Mouse (Mus musculus) neural tube, embryonic 13.5 days (tissue): ENCODE measurements around the gene Mfsd6. TPM values are rescaled to one million over a fixed set of nuclear protein-coding genes. Genes with fewer than 3 reads are reported as not detected.
"Not testable (repeated sequence)": the region's sequence is repeated elsewhere in the genome, so short reads cannot be mapped to it uniquely, and the experiment has no call there.

Experiments used
- ATAC-seq: fragments of 200-750 bp; cut with Nextera tagmentation; 2 replicates; pipeline ENCODE4 v1.8.0; 2017; ENCODE audit warnings: low read depth, mild to moderate bottlenecking, moderate TSS enrichment, moderate library complexity
- H3K27ac ChIP-seq: fragments of 300-500 bp; sonication (generic); replicated peaks from 2 replicates; pipeline ENCODE4 v1.5.1; 2015; ENCODE audit warnings: moderate library complexity, mild to moderate bottlenecking, inconsistent platforms
- H3K27me3 ChIP-seq: fragments of 300-500 bp; sonication (generic); 2 replicates; pipeline ENCODE4 v1.6.1; 2015; ENCODE audit warnings: mild to moderate bottlenecking, inconsistent platforms
- H3K36me3 ChIP-seq: fragments of 300-500 bp; sonication (generic); 2 replicates; pipeline ENCODE4 v1.6.1; 2015; ENCODE audit warnings: mild to moderate bottlenecking, inconsistent platforms
- H3K4me1 ChIP-seq: fragments of 300-500 bp; sonication (generic); replicated peaks from 2 replicates; pipeline ENCODE4 v1.6.1; 2015; ENCODE audit warnings: inconsistent platforms
- H3K4me2 ChIP-seq: fragments of 300-500 bp; sonication (generic); 2 replicates; pipeline ENCODE4 v1.6.1; 2015; ENCODE audit warnings: inconsistent platforms, mild to moderate bottlenecking, moderate library complexity
- H3K4me3 ChIP-seq: fragments of 300-500 bp; sonication (generic); 2 replicates; pipeline ENCODE4 v1.5.1; 2015; ENCODE audit warnings: mild to moderate bottlenecking, inconsistent platforms
- H3K9ac ChIP-seq: fragments of 300-500 bp; sonication (generic); 2 replicates; pipeline ENCODE4 v1.6.1; 2015; ENCODE audit warnings: moderate library complexity, mild to moderate bottlenecking, inconsistent platforms
- H3K9me3 ChIP-seq: fragments of 300-500 bp; sonication (generic); 2 replicates; pipeline ENCODE4 v1.6.1; 2016; ENCODE audit warnings: inconsistent platforms
- WGBS: fragments of 180-500 bp; shearing (Covaris S2); methylation state at CpG from one replicate; pipeline ENCODE4 v1.1.7; 2015; 5-methylcytosine and 5-hydroxymethylcytosine counted together
- polyA plus RNA-seq: library from polyadenylated mRNA; unstranded; fragments of >200 nt; fragmentation: Nextera tagmentation; extraction: Ambion mirVana; gene quantifications from 2 replicates; pipeline ENCODE4 v1.2.1, GENCODE M21; 2015

Mfsd6 gene
- polyA plus RNA-seq, 1 experiment from 2014 or later = 9.1 TPM

DNA sequence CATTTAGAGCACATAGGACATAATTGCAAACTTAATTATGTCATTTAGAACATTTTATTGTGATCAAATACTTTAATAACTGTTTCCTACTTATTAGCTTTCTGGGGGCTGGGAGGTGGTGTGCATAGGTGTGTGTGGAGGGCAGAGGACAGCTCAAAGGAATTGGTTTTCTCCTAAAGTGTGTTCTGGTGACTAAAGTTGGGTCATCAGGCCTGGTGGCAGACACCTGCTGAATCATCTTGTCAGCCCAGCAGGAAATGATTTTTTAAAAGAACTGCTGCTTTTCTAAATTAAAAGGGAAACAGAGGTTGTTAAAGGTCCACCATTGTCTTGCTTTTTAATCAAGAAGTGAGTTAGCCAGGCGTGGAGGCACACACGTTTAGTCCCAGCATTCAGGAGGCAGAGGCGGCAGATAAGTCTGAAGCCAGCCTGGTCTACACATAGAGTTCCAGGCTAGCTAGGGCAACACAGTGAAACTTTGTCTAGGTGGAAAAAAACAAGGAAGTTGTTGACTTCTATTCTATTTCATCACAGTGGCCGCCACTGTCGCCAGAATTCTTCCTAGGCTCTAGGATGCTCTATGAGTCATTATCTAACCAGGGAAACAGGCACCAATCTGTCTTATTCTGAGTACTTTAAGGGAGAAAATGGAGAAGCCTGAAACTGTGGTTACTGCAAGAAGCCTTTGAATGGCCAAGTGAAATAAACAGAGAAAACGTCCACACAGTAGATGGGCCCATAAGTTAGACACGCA lies 24.3 kb downstream of the Mfsd6 start:
- Histone ChIP-seq H3K4me2 (no peak overlapping the region), H3K36me3 (peaks cover 2% of the 10 kb centered on the region), H3K9me3 (no peaks in the 10 kb centered on the region), H3K27ac (no peak overlapping the region), H3K27me3 (no peaks in the 10 kb centered on the region), H3K9ac (no peak overlapping the region), H3K4me1 (no peaks in the 10 kb centered on the region; the same call in 1 of the 2 replicates), H3K4me3 (no peak overlapping the region)
- no peak for ATAC-seq
- 84% methylated on average over 7 of the region's 7 CpGs for WGBS

DNA sequence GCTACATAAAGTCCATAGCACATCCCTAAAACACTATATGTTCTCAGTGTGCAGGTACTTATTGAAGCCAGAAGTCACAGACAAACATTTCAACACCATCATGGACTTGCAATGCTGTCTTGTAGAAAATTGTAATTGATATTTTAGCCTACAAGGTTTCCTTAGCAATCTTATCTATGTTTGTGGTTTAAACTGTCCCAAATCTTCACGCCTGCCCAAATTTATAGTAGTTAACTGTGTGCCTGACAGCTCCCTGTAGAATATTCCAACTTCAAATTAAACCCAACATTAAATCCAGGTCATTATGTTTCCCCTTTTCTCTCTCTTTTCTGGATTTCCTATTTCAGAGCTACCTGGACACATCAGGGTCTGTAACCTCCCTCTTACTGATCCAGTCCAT lies 25.3 kb downstream of the Mfsd6 start:
- Histone ChIP-seq H3K27ac (no peak overlapping the region), H3K4me3 (no peak overlapping the region), H3K9me3 (no peaks in the 10 kb centered on the region), H3K9ac (no peak overlapping the region), H3K27me3 (no peaks in the 10 kb centered on the region), H3K4me2 (no peak overlapping the region), H3K4me1 (no peaks in the 10 kb centered on the region; the same call in 1 of the 2 replicates), H3K36me3 (no peaks in the 10 kb centered on the region)
- WGBS = 93% methylated on average over 1 of the region's 1 CpGs
- ATAC-seq = no peak

- not testable (repeated sequence) for ATAC-seq, H3K27me3 ChIP-seq, H3K9me3 ChIP-seq
Observed at GRCm38 (mm10) chr1:52694456-52694855, 32.8 kb downstream of the Mfsd6 start.

GRCm38 (mm10) chr1:52687636-52688035 lies 39.6 kb downstream of the Mfsd6 start:
- no peak overlapping the region for H3K27ac ChIP-seq
- H3K9ac ChIP-seq = no peak overlapping the region
- no peaks in the 10 kb centered on the region for H3K27me3 ChIP-seq
- WGBS = 85% methylated on average over 8 of the region's 8 CpGs
- no peaks in the 10 kb centered on the region for H3K4me1 ChIP-seq
- H3K4me3 ChIP-seq = no peak overlapping the region
- no peak overlapping the region for H3K4me2 ChIP-seq
- no peaks in the 10 kb centered on the region for H3K9me3 ChIP-seq
- H3K36me3 ChIP-seq = no peaks in the 10 kb centered on the region
- no peak for ATAC-seq

More at GRCm38 (mm10) chr1:52694456-52694855, 32.8 kb downstream of the Mfsd6 start:
- H3K9ac ChIP-seq, H3K4me2 ChIP-seq, H3K4me1 ChIP-seq, H3K27ac ChIP-seq, H3K4me3 ChIP-seq, H3K36me3 ChIP-seq: not testable (repeated sequence)
- WGBS = 96% methylated on average over 13 of the region's 13 CpGs

DNA sequence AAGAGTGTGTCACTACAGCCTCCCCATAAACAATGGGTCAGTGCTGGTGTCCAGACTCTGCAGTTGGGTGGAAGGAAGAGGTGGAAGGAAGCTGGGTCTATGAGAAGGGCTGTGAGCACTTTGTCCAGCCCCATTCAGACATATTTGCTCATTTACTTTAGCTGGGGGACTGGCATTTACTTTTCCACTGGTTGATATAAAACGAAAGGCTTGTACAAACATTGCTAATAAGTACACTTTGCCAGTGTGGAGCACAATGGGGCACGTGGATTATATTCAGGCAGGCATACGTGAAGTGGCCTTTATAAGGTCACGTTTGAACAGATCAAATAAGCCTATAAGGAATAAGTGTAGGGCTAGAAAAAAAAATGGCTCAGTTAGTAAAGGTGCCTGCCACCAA lies 43.7 kb downstream of the Mfsd6 start:
- no peaks in the 10 kb centered on the region for H3K27me3 ChIP-seq
- no peak overlapping the region for H3K27ac ChIP-seq
- H3K9ac ChIP-seq = no peak overlapping the region
- WGBS = 89% methylated on average over 4 of the region's 4 CpGs
- ATAC-seq = no peak
- no peaks in the 10 kb centered on the region for H3K4me1 ChIP-seq
- H3K4me3 ChIP-seq = no peak overlapping the region
- no peak overlapping the region for H3K4me2 ChIP-seq
- no peaks in the 10 kb centered on the region for H3K9me3 ChIP-seq
- no peaks in the 10 kb centered on the region for H3K36me3 ChIP-seq

DNA sequence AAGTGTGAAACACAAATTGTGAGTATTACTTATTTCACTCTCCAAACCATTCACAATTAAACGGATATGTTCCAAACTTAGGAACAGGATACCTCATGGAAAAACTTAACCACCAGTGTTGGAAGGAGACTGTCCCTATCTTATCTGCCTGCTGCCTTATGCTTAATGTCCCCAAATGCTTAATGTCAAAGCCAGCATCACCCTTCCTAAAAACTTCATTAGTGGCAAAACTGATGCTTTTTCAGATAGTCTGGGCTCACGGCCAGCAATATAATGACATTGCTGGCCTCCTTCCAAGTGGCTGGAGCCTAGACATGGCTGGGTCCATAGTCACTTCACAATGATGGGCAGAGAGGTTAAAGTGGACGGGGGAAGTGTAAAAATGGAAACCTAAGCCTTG lies 50.6 kb downstream of the Mfsd6 start:
- no peaks in the 10 kb centered on the region for H3K27me3 ChIP-seq
- ATAC-seq = no peak
- H3K9ac ChIP-seq = no peak overlapping the region
- H3K4me2 ChIP-seq = no peak overlapping the region
- no peak overlapping the region for H3K4me3 ChIP-seq
- no peak overlapping the region for H3K27ac ChIP-seq
- WGBS = 66% methylated on average over 3 of the region's 3 CpGs
- peaks cover 5% of the 10 kb centered on the region; the same call in 1 of the 2 replicates for H3K36me3 ChIP-seq
- H3K9me3 ChIP-seq = no peaks in the 10 kb centered on the region
- peaks cover 7% of the 10 kb centered on the region; the same call in 1 of the 2 replicates for H3K4me1 ChIP-seq

GRCm38 (mm10) chr1:52675561-52676551 lies 51.4 kb downstream of the Mfsd6 start:
- no peak overlapping the region for H3K27ac ChIP-seq
- no peak overlapping the region for H3K4me2 ChIP-seq
- 77% methylated on average over 7 of the region's 7 CpGs for WGBS
- no peak overlapping the region for H3K4me3 ChIP-seq
- H3K9me3 ChIP-seq = no peaks in the 10 kb centered on the region
- no peaks in the 10 kb centered on the region for H3K27me3 ChIP-seq
- peaks cover 7% of the 10 kb centered on the region; the same call in 1 of the 2 replicates for H3K4me1 ChIP-seq
- H3K36me3 ChIP-seq = peaks cover 6% of the 10 kb centered on the region; the same call in 1 of the 2 replicates
- no peak for ATAC-seq
- no peak overlapping the region for H3K9ac ChIP-seq

DNA sequence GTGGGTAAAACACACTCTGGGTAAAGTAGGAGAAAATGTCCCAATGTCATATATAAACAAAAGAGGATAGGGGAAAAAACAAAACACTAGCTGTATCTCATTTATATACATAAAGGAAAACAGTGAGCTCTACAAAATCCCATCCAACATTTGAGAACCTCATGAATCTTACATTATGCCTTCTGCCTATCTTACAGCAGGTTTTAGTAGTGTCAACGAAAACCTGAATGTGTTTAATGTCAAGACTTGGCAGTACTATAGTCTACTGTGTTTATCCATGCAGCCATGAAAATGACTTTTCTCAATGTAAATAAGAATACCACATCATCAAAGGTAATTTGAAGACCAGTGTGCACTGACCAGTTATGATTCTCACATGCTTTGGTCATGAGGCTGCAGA lies 57.3 kb downstream of the Mfsd6 start:
- H3K27me3 ChIP-seq = no peaks in the 10 kb centered on the region
- H3K4me1 ChIP-seq = no peaks in the 10 kb centered on the region
- WGBS = 98% methylated on average over 1 of the region's 1 CpGs
- H3K9ac ChIP-seq = no peak overlapping the region
- H3K36me3 ChIP-seq = peaks cover 6% of the 10 kb centered on the region; the same call in 1 of the 2 replicates
- no peaks in the 10 kb centered on the region for H3K9me3 ChIP-seq
- no peak overlapping the region for H3K4me3 ChIP-seq
- no peak for ATAC-seq
- H3K27ac ChIP-seq = no peak overlapping the region
- no peak overlapping the region for H3K4me2 ChIP-seq

DNA sequence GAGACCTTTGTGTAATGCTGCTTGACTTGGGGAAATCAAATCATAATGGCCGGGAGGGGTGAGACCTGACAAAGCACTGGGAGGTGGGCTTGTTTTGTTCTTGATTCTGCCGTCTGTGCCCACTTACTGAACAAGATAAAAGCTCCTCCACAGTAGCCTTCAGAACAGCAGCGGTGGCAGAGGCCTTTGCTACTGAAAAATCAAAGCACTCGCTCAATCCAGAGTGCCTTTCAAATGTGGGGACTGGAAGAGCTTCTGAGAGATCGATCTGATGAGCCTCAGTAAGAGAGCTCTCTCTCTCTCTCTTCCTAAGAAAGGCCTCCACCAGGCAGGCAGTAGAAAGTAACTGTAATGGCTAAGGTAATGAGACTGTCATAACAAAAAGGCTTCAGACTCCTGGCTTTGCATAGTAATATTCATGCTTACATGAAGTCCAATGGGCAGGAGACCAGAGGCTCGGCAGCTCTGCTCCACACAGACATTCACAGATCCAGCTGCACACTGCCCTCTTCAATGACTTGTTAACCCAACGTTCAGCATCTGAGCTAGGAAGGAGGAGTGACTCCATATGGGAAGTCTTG lies 58.4 kb downstream of the Mfsd6 start:
- H3K4me2 ChIP-seq = no peak overlapping the region
- 43% methylated on average over 7 of the region's 7 CpGs for WGBS
- peaks cover 6% of the 10 kb centered on the region; the same call in 1 of the 2 replicates for H3K36me3 ChIP-seq
- no peaks in the 10 kb centered on the region for H3K27me3 ChIP-seq
- H3K9ac ChIP-seq = no peak overlapping the region
- no peaks in the 10 kb centered on the region for H3K4me1 ChIP-seq
- no peak overlapping the region for H3K4me3 ChIP-seq
- 0 out of 2 replicates have a peak overlapping the region, but pooled peaks have one; percentile 33 for H3K27ac ChIP-seq
- no peaks in the 10 kb centered on the region for H3K9me3 ChIP-seq
- no peak for ATAC-seq

DNA sequence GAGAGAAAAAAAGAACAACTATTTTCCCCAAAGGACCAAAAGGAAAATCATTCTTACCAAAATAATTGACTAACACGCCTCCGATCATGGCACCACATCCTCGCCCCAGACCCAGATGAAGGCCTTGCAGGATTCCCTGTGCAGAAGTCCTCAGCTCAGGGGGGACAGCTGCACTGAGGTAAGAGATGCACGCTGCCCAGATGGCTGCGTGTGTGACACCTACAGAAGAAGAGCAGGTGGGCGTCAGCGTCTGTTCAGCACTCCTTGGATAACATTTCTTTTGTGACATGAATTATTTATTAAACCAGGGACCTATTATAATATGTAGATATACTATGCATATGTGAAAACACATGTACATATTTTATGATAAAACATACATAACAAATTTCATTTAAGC lies 64.0 kb downstream of the Mfsd6 start:
- H3K4me3 ChIP-seq = no peak overlapping the region
- 83% methylated on average over 7 of the region's 7 CpGs for WGBS
- H3K27ac ChIP-seq = no peak overlapping the region
- no peak for ATAC-seq
- no peak overlapping the region for H3K4me2 ChIP-seq
- H3K27me3 ChIP-seq = no peaks in the 10 kb centered on the region
- no peaks in the 10 kb centered on the region for H3K4me1 ChIP-seq
- no peaks in the 10 kb centered on the region for H3K9me3 ChIP-seq
- peaks cover 33% of the 10 kb centered on the region for H3K36me3 ChIP-seq
- no peak overlapping the region for H3K9ac ChIP-seq

DNA sequence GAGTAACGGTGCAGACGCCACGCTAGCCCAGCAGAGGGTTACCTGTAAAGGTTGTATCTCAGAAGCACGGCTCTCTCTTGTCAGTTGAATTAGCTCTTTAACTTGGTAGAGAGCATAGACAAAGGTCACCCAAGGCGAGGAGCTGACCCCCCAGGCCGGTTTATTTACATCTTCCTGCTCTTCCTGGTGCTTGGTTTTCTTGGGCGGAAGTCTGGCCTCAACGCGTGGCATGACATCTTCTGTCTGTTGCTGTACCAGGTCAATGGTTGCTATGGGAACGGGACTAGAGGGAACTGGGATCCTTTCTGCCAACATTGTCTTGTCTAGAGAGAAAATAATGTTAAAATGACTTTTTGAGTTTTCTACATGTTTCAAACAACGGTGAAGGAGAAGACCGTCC lies 66.5 kb downstream of the Mfsd6 start:
- Histone ChIP-seq H3K36me3 (peaks cover 44% of the 10 kb centered on the region), H3K27me3 (no peaks in the 10 kb centered on the region), H3K27ac (no peak overlapping the region), H3K9ac (no peak overlapping the region), H3K4me2 (no peak overlapping the region), H3K9me3 (no peaks in the 10 kb centered on the region), H3K4me3 (no peak overlapping the region), H3K4me1 (no peaks in the 10 kb centered on the region)
- 83% methylated on average over 12 of the region's 12 CpGs for WGBS
- ATAC-seq = no peak

DNA sequence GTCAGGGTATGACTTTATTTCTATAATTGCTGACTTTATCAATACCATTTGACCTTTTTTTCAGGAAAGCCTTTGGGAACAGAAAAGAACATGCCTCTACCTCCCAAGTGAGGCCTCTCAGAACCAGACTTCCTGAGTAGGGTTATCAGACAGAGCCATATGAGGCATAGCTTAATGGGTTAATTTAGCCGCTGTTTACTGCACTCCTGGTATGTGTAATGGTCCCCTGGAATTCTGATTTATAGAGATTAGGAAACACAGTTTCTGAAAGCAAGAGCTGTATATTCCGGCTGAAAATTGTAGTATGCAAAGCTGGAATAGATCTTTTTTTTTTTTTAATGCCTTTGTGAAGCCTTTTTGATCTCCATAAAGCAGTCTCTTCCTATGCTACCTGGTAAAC lies 67.0 kb downstream of the Mfsd6 start:
- no peak overlapping the region for H3K4me2 ChIP-seq
- H3K27me3 ChIP-seq = no peaks in the 10 kb centered on the region
- H3K4me1 ChIP-seq = no peaks in the 10 kb centered on the region
- H3K9me3 ChIP-seq = no peaks in the 10 kb centered on the region
- H3K9ac ChIP-seq = no peak overlapping the region
- no peak overlapping the region for H3K27ac ChIP-seq
- WGBS = 80% methylated on average over 2 of the region's 2 CpGs
- H3K4me3 ChIP-seq = no peak overlapping the region
- ATAC-seq = no peak
- peaks cover 44% of the 10 kb centered on the region for H3K36me3 ChIP-seq
